In the genomic region with DNA sequence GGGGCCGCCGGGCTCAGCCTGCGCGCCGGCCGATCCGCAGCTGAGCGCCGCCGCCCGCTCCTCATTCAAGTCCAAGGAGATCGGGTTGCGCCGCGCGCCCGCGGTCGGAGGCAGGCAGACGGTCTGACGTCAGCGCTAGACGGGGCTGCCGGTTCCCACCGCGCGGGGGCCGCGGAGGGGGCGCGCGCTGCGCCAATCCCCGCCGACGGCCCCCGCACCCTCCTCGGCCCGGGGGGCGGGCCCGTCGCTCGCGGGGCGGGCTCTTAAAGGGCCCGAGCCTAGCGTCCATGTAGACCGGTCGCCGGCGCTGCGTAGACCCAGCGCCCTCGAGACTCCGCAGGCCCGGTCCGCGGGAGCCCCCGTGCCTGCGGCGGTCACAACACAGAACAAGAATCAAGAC, we compare ENCODE assay signal across 8 mouse cellular contexts. TPM values are rescaled to one million over a fixed set of nuclear protein-coding genes. Genes with fewer than 3 reads are reported as not detected.
A peak's percentile ranks its signal among the peaks of the same experiment; 100 is the strongest.
DNase-seq lines count a peak whose midpoint lies in the region; ATAC-seq and TF ChIP-seq lines count a peak whose summit lies in the region.

Gene Pmepa1, minus strand, starts transcription at position 125 of the 400 bp plus-strand sequence.

- H3K4me3 ChIP-seq in G1E (ENCODE audit: low read depth, low read length) = peak within 1 kb of the TSS; percentile 16; the same call in 1 of the 2 replicates
- peak within 1 kb of the TSS; percentile 95 for H3K4me3 ChIP-seq in hindbrain, embryonic 11.5 days (ENCODE audit: low read depth, low read length)
- H3K4me3 ChIP-seq in lung, embryonic 16.5 days (ENCODE audit: low read length) = peak within 1 kb of the TSS; percentile 90

- under 1% methylated on average over 34 of the region's 61 CpGs for WGBS in hindbrain, embryonic 11.5 days
- WGBS in lung, embryonic 16.5 days = under 1% methylated on average over 32 of the region's 61 CpGs

- no peaks in the 10 kb centered on the region for H3K36me3 ChIP-seq in G1E (replicated peaks)
- no peaks in the 10 kb centered on the region for H3K36me3 ChIP-seq in hindbrain, embryonic 11.5 days (ENCODE audit: control insufficient read depth, insufficient read depth, low read length)
- H3K36me3 ChIP-seq in lung, embryonic 16.5 days (ENCODE audit: control insufficient read depth, insufficient read depth, low read length) = no peaks in the 10 kb centered on the region

- no peaks in the 10 kb centered on the region for H3K27me3 ChIP-seq in G1E (ENCODE audit: insufficient read depth, low read length)
- peaks cover 6% of the 10 kb centered on the region; the same call in 1 of the 2 replicates for H3K27me3 ChIP-seq in hindbrain, embryonic 11.5 days (ENCODE audit: control insufficient read depth, insufficient read depth, low read length)
- no peaks in the 10 kb centered on the region for H3K27me3 ChIP-seq in lung, embryonic 16.5 days (ENCODE audit: control insufficient read depth, insufficient read depth, low read depth, low read length)

- ATAC-seq in G1E (ENCODE audit: extremely low read depth, insufficient number of reproducible peaks, low FRiP score, poor library complexity, severe bottlenecking) = no peak
- ATAC-seq in hindbrain, embryonic 11.5 days (ENCODE audit: low FRiP score) = peak; percentile 95
- ATAC-seq in lung, embryonic 16.5 days (ENCODE audit: low read depth) = peak; percentile 94

- peak within 1 kb of the TSS; percentile 99 for H3K9ac ChIP-seq in hindbrain, embryonic 11.5 days (ENCODE audit: low read depth, low read length)
- H3K9ac ChIP-seq in lung, embryonic 16.5 days (ENCODE audit: low read length) = peak within 1 kb of the TSS; percentile 97

- H3K27ac ChIP-seq in hindbrain, embryonic 11.5 days (ENCODE audit: low read depth, low read length) = peak within 1 kb of the TSS; percentile 81
- peak within 1 kb of the TSS; percentile 86 for H3K27ac ChIP-seq in lung, embryonic 16.5 days (ENCODE audit: low read length)

- no peak for TF ChIP-seq CTCF in G1E (IDR thresholded peaks at IDR 0.05; ENCODE audit: low read depth, low read length)

- H3K4me1 ChIP-seq in G1E (ENCODE audit: insufficient read depth, low read depth, low read length) = no peaks in the 10 kb centered on the region
- H3K4me1 ChIP-seq in hindbrain, embryonic 11.5 days (replicated peaks; ENCODE audit: control insufficient read depth, insufficient read depth, low read length) = peaks cover 10% of the 10 kb centered on the region
- peaks cover 35% of the 10 kb centered on the region for H3K4me1 ChIP-seq in lung, embryonic 16.5 days (replicated peaks; ENCODE audit: control insufficient read depth, insufficient read depth, low read length)

- peak within 1 kb of the TSS; percentile 81 for H3K4me2 ChIP-seq in hindbrain, embryonic 11.5 days (replicated peaks; ENCODE audit: low read depth, low read length)
- peak within 1 kb of the TSS; percentile 80 for H3K4me2 ChIP-seq in lung, embryonic 16.5 days (ENCODE audit: low read depth, low read length)

- DNase-seq in G1E (ENCODE audit: low spot score) = peak; percentile 18
- peak; percentile 75 for DNase-seq in cerebellum, adult 9-11 months
- DNase-seq in frontal cortex, postnatal 14 days (ENCODE audit: low spot score in 2 of 2) = peak; percentile 80 to 81
- DNase-seq in hindbrain, embryonic 11.5 days (ENCODE audit: low spot score) = peak; percentile 95
- DNase-seq in layer of hippocampus, postnatal 10 days (ENCODE audit: low spot score in 2 of 2) = peak; percentile 89 to 92
- peak; percentile 87 for DNase-seq in ovary, postnatal 14 days (ENCODE audit: low spot score)
- DNase-seq in thymus, postnatal 0 days (ENCODE audit: low spot score) = peak; percentile 91

- H3K9me3 ChIP-seq in G1E (replicated peaks) = peaks cover 97% of the 10 kb centered on the region
- H3K9me3 ChIP-seq in hindbrain, embryonic 11.5 days (ENCODE audit: control insufficient read depth, low read length) = no peaks in the 10 kb centered on the region
- no peaks in the 10 kb centered on the region for H3K9me3 ChIP-seq in lung, embryonic 16.5 days (ENCODE audit: control insufficient read depth, low read length)

RNA-seq across cellular contexts. Expression of gene Pmepa1, which starts in this region (rescaled TPM):
- total RNA-seq in G1E (2014; fragmentation: Nextera tagmentation) (not detected in 2 replicates), G1E (2017) (0.05 TPM in 1 of 2 replicates, not detected in the other)
- polyA plus RNA-seq in G1E (2012) = not detected in 2 replicates
- polyA plus RNA-seq in hindbrain, embryonic 11.5 days (2014; fragmentation: Nextera tagmentation; extraction: Ambion mirVana) = 3.4 and 5.0 TPM in 2 replicates
- 10 to 100 TPM; 30.4 to 31.6 TPM for total RNA-seq in layer of hippocampus, postnatal 10 days (2021)
- polyA plus RNA-seq in lung, embryonic 16.5 days (2015; fragmentation: Nextera tagmentation; extraction: Ambion mirVana) = 7.0 and 7.5 TPM in 2 replicates
- polyA plus RNA-seq in thymus, postnatal 0 days (2015; fragmentation: Nextera tagmentation; extraction: Ambion mirVana) = 3.1 and 4.2 TPM in 2 replicates

Comparison
In these comparisons a context has a peak if more than half of its experiments do, and no peak if none do; other contexts are left out.
1. RNA of gene Pmepa1 (total RNA-seq): 30.4 to 31.6 TPM in layer of hippocampus, postnatal 10 days; 0.05 TPM in G1E; every median in the first group is over 10 times any median in the second.
2. Peak in DNase-seq and H3K4me3 ChIP-seq in G1E; RNA of the gene not detected or under 1 TPM.
3. DNase-seq: peak in every context shown above with its lines; median percentile 95 in hindbrain, embryonic 11.5 days; 91 in thymus, postnatal 0 days; 90 in layer of hippocampus, postnatal 10 days; 87 in ovary, postnatal 14 days; 80 in frontal cortex, postnatal 14 days; 75 in cerebellum, adult 9-11 months; 18 in G1E.
4. H3K4me3 ChIP-seq: peak in every context shown above with its lines; median percentile 95 in hindbrain, embryonic 11.5 days; 90 in lung, embryonic 16.5 days; 16 in G1E.